Mouse (Mus musculus): ENCODE measurements around the gene Ppp1r9a.

- TF ChIP-seq E2F4 (IDR thresholded peaks at IDR 0.05; ENCODE audit: borderline replicate concordance, low read depth, low read length): no peak
- no peak for TF ChIP-seq CTCF (IDR thresholded peaks at IDR 0.05 in 2 of 3, conservative IDR thresholded peaks at IDR 0.05 in 1 of 3; ENCODE audit: control insufficient read depth in 1 of 3, insufficient read depth in 1 of 3, low read depth in 2 of 3, low read length in 3 of 3, poor library complexity in 1 of 3, severe bottlenecking in 1 of 3)
- no peak for TF ChIP-seq POLR2A (IDR thresholded peaks at IDR 0.05; ENCODE audit: control insufficient read depth in 1 of 2, insufficient read depth in 1 of 2, low read depth in 1 of 2, low read length in 2 of 2, poor library complexity in 1 of 2)
- no peak for TF ChIP-seq EP300 (IDR thresholded peaks at IDR 0.05; ENCODE audit: low read depth in 1 of 2, low read length in 2 of 2)
- no peak for TF ChIP-seq MAFK (IDR thresholded peaks at IDR 0.05; ENCODE audit: borderline replicate concordance, low read depth, low read length)
Measured at GRCm38 (mm10) chr6:5020510-5020909, 117.8 kb downstream of the Ppp1r9a start.
